Mouse (Mus musculus): Measurements from ENCODE around the gene Rnaseh2c.

Gene Rnaseh2c

DNA sequence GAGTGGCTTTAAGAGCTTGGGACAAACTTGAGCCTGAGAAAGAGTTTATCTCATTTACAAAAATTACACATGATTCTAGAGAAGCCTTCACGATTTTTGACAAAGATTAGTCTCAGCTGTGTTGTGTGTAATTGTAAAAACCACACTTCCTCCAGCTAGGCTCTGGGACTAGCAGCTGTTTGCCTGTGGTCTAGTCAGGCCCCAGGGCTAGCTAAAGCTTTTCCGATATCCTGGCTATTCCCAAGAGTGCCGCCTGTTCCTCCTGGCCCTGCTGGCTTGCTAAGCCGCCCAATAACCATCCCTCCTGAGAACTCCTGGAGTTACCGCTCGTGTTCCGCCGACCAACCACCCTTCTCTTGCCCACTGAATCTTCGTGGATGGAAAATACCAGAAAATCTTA lies 30.4 kb downstream of the Rnaseh2c start:
- DNase-seq (ENCODE audit: low spot score in 2 of 2) = no peak

DNA sequence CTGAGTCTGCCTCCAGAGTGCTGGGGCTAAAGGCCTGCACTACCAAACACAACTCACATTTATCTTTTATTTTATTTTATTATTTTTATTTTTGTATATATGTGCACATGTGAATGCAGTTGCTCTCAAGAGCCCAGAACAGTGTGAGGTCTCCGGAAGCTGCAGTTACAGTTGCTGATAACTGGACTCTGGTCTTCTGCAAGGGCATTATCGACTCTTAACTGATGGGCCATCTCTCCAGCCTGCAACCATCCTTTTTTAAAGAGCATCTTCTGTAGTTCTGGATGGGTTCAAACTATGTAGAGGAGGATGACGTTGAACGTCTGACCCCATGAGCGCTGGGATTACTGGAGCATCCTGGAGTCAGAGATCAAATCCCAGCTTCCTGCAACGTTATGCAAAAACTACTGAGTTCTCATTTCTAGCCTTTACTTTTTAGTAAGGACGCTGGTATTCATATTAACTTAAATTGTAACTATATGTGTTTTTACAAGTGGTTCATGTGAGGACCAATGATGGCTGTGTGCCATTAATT lies 34.4 kb downstream of the Rnaseh2c start:
- no peak for DNase-seq (ENCODE audit: low spot score in 2 of 2)

- DNase-seq (ENCODE audit: low spot score in 2 of 2) = no peak
These were observed 34.9 kb downstream of the Rnaseh2c start for GRCm38 (mm10) chr19:5636571-5637041.

DNA sequence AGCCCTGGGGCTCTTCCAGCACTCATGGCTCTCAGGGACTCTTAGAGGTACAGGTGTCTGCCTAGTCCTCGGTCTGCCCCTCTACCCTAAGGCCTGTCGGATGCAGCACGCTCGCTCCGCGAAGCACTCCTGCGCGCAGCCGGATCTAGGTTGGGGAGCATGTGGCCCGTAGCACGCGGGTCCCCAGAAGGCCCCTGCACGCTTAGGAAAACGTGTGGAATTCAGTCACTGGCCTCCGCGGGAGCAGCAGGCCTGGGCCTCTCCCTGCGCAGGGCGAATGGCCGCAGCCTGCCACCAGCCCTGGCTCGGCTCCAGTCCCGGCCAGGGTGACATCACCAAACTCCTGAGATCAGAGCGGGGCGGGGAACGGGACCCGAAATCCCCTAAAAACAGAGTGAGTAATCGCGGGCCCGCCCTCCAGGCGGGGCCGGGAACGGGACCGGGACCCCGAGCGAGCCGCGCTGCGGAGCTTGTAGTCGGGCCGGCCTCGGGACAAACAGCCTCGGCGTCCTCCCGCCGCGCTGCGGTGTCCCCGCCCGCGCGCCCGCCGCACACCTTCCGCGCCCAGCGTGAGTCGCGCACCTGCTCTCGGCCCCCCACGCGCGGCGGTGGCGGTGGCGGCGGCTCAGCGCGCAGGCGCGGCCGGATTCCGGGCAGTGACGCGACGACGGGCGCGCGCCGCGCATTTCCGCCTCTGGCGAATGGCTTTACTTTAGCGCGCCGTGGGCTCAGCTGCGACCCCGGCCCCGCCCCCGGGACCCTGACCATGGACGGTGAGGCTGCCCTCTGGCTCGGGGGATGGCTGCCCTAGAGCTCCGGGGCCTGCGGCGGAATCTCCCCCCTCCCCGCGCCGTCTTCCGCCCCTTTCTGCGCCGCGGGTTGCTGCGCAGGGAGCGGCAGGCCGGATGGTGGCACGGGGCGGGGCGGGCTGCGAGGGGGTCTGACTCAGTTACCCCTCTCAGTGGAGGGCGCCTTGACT lies 35.7 kb downstream of the Rnaseh2c start, which contains the start of gene Rela:
TSS of gene Rela (plus strand) at position 415 of the 979 bp plus-strand sequence.
- DNase-seq (ENCODE audit: low spot score in 2 of 2) = peak; percentile 83 to 90

DNA sequence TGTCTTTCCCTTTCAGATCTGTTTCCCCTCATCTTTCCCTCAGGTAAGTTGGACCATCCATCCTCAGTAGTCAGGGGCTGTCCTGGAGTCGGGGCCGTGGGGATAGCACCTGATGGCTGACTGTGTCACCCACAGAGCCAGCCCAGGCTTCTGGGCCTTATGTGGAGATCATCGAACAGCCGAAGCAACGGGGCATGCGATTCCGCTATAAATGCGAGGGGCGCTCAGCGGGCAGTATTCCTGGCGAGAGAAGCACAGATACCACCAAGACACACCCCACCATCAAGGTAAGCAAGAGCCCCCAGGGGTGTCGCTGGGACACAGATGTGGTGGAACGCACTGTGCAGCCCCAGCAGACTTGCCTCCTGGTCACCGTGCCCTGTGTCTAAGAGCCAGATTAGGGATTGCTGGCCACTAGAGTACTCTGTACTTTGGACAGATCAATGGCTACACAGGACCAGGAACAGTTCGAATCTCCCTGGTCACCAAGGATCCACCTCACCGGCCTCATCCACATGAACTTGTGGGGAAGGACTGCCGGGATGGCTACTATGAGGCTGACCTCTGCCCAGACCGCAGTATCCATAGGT lies 36.8 kb downstream of the Rnaseh2c start:
- DNase-seq (ENCODE audit: low spot score in 2 of 2) = no peak

DNA sequence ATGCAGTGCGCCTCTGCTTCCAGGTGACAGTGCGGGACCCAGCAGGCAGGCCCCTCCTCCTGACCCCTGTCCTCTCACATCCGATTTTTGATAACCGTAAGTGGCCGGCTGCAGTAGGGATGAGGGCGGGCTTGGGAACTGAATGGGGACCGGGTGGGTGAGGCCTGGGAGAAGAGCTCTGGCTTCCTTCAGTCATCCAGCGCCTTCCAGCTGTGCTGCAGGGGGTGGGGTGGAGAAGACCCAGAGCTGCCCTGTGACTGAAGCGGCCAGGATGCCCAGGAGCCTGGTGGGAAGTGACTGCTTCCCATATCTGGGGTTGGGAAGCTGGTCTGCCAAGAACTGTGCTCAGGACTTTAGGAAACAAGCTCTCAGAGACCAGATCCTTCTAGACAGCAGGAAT lies 38.7 kb downstream of the Rnaseh2c start:
- DNase-seq (ENCODE audit: low spot score in 2 of 2) = no peak

DNA sequence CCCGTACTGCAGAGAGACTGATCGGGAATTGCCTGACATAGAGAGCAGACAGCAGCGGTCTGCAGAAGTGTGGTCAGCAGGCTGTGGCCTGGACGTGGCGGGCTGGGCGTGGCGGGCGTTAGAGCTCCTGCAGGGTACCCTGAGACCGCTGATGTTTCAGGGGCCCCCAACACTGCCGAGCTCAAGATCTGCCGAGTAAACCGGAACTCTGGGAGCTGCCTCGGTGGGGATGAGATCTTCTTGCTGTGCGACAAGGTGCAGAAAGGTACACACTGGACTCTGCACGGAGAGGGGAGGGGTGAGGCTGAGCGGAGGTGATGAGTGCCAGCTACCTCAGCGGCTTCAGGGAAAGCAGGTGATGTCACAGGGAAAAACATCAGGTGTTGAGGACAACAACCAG lies 39.3 kb downstream of the Rnaseh2c start:
- no peak for DNase-seq (ENCODE audit: low spot score in 2 of 2)

DNA sequence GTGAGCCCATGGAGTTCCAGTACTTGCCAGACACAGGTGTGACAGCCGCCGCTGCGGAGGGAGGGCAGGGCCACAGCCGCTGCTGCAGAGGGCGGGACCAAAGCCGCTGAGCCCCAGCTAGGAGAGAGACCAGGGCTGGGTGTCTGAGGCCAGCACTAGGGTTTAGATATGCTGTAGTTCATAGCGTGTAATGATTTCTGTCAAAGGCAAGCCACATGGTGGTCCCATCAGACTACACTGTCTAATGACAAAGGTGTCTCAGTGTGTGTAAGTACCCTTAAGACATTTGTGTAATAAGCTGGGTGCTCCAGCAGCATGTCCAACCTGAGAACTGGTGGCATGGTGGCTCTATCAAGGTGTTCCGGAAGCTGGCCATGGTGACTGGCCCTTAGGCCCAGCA lies 40.0 kb downstream of the Rnaseh2c start:
- DNase-seq (ENCODE audit: low spot score in 2 of 2) = no peak

DNA sequence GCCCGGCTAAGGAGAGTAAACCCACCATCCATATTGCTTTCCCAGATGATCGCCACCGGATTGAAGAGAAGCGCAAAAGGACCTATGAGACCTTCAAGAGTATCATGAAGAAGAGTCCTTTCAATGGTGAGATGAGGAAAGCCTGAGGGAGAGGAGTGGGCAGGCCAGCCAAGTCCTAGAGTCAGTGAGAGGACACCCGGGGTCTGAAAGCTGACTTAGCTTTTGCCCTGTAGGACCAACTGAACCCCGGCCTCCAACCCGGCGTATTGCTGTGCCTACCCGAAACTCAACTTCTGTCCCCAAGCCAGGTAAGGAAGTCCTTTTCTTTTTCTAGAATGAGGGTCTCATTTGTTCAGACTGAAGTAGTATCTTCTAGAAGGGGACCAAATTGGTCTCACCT lies 43.6 kb downstream of the Rnaseh2c start:
- DNase-seq (ENCODE audit: low spot score in 2 of 2) = no peak

- DNase-seq (ENCODE audit: low spot score in 2 of 2) = no peak
These were observed 45.2 kb downstream of the Rnaseh2c start for GRCm38 (mm10) chr19:5646731-5647330.

GRCm38 (mm10) chr19:5647791-5648190 lies 46.1 kb downstream of the Rnaseh2c start:
- no peak for DNase-seq (ENCODE audit: low spot score in 2 of 2)

DNA sequence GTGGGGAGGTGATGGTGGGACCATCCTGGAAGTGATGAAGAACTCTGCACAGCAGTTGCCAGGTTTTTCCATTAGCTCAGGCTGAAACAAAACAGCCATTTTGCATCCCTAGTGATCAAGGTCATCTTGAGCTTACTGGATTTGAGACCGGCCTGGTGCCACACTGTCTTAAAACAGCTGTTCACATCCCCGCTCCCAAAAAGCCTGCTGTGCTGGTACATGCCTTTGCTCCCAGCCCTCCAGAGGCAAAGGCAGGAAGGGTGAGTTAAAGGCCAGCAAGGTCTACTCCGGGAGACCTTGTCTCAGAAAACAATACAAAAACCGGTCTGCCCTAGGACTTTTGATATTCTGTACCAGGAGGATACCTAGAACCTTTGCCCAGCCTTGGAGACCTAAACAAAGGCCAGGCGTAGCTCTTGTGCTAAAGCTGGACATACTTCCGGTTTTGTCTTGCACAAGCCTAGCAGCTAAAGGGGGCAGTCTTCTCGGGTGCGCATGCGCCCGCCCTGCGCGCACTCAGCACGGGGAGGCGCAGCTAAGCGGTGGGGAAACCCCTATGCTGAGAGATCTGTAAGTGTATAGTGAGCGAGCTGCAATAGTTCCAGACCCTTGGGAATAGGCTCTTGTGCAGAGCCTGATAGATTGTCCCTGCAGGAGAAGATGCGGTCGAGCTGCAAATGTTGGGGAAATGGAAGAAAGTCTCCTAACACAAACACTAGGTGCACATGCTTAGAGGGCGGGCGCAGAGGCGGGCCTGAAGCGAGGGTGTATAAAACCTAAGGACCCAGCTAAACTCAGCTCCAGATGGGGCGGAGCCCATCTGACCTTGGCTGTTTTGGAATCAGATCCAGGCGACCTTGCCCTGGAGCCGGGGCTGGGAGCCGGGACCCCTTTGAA lies 47.0 kb downstream of the Rnaseh2c start:
- DNase-seq (ENCODE audit: low spot score in 2 of 2) = peak; percentile 74 to 83

DNA sequence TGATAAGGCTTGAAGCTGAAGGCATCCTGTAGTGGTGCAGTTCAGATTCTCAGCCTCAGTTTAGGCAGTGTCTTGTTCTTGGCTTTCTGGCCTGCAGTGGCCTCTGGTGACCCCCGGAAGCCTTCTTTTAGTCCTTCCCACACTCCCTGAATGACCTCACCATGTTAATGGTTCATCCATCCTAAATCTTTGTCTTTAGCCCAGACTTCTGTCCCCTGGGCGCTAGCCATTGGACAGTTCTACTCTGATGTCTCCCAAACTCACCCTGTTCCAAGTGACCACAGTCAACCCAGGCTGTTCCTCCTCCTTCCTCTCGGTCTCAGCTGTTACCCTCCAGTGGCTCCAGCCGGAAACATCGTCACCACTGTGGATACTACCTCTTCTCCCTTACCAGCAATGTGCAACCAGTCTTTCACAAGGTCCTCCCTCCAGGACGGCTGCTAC lies 47.6 kb downstream of the Rnaseh2c start:
- DNase-seq (ENCODE audit: low spot score in 2 of 2) = no peak

DNA sequence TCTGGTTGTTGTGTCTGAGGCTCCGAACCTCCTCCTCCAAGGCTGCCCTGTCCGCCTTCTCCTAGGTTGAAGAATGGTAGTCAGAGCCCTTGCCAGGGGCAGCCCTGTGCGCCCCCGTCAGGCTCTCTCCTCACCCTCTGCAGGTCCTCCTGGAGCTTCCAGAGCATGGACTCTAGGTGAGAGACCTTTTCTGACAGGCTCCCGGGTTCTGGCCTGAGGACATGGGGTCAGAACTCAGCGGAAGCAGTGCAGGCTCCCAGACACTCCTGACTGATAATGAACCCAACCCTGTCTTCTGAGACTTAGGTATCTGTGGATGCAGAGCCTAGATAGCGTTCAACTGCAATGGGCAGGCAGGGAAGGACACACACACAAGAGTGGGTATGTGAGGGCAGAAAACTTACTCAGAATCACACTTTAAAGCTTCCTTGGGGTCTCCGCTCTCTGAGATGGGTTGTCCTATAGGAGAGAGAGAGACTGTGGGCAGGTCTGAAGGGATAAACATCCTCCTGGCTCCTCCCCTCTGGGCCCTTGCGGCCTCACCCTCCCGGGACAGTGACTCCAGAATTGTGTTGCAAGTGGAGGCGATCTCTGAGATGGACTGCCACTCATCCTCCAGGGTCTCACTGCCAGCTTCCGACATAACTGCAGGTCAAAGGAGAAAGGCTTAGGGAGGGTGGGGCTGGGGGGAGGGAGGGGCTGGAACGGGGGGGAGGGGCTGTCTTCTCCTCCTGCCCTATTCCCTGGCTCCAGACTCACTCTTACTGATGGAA lies 50.0 kb downstream of the Rnaseh2c start:
- DNase-seq (ENCODE audit: low spot score in 2 of 2) = no peak

DNA sequence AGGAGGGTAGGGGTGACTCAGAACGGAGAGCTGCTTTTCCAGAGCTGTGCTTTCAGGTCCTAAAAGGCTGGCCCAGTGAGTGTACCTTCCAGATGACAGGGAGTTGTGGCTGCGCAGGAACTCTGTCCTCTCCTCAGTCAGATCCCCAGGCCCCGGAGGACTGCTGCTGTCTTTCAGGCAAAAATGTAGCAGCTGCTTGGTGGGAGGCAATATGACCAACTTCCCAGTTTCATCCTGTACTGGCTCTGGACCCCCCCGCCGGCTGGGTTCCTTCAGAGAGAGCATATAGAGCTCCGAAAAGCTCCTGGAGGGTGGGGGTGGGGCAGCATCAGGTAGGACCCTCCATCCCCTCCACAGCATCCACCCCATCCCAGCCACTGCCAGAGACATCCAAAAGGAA lies 50.9 kb downstream of the Rnaseh2c start:
- peak in 1 of 2 experiments; percentile 20 for DNase-seq (ENCODE audit: low spot score in 2 of 2)

DNA sequence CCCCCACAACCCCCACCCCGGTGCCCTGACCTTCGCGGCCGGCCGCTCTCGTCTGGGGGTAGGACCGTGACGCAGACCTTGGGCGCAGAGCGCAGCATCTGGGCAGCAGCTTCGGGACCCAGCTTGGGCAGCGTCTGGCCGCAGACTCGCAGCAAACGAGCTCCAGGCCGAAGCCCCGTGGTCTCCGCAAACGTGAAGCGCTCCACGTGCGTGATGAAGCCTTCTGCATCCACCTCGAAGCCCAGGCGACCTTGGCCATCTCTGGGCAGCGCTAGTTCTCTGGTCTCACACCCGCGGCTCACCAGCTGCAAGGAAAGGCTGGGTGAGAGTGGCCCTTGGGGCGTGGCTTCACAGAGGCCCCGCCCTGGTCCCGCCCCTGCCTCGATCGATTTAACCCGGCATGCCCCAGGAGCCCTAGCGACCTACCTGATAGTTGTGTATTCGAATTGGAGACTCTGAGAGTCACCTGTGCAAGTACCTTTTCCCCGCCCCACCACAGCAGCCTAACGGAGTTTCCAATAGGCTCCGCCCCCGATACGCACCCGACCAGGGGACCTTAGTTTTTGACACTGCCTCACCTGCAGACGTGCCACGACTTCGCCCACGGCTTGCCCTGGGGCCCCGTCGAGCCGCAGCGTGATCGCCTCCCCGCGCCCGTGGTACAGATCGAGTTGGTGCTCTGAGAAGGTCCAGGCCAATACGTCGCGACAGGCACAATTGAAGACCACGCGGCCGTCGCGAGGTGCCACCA lies 52.5 kb downstream of the Rnaseh2c start:
- DNase-seq (ENCODE audit: low spot score in 2 of 2) = no peak

DNA sequence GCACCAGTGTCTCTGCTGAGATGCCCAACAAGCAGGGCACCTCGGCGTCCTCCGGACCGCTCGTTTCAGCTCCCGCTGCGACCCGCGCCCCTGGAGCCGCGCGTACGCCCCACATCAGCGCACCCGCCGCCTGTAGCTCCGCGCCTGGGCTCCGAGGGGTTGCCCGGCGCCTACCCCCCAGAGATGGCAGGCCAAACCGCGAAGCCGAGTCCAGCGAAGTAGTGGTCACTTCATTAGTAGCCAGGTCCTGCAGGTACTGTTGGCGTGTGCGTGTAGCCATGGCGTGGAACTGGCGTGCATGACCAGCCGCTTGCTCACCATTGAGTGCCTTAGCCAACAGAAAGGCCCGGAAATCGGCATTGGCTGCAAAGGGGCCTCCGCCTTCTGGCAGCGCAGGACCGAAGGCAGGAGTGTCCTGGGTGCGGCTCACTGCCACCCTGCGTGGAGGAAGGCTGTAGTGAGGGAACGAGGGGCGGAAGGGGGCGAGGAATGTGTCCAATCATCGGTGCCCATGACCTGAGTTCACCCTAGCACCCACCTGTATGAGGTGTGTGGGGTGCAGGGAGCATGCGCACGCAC lies 53.1 kb downstream of the Rnaseh2c start:
- DNase-seq (ENCODE audit: low spot score in 2 of 2) = no peak
